Mouse (Mus musculus) CH12.LX (cell line): ENCODE measurements around the gene Tollip. TPM values are rescaled to one million over a fixed set of nuclear protein-coding genes. Genes with fewer than 3 reads are reported as not detected.

ENCODE experiments used
- DNase-seq: peaks from one replicate; pipeline ENCODE4 v3.0.0-alpha.2; 2013; ENCODE audit errors: extremely low read depth
- H3K27ac ChIP-seq: 2 replicates; pipeline ENCODE4 v1.5.1; 2012; ENCODE audit warnings: low read depth, mild to moderate bottlenecking, control low read depth, moderate library complexity; ENCODE audit not compliant: insufficient read depth
- H3K27me3 ChIP-seq: replicated peaks from 2 replicates; pipeline ENCODE3; 2012; ENCODE audit warnings: inconsistent platforms
- H3K36me3 ChIP-seq, 2 experiments: replicated peaks in 1 of 2; 2 replicates each; pipeline versions ENCODE3 to v1.6.1; 2012; ENCODE audit warnings: inconsistent platforms in 1 of 2, low read length in 1 of 2, mild to moderate bottlenecking in 1 of 2, mixed read lengths in 1 of 2, moderate library complexity in 1 of 2; ENCODE audit not compliant: control insufficient read depth in 1 of 2, insufficient read depth in 1 of 2
- H3K4me1 ChIP-seq, 2 experiments: 2 replicates each; pipeline ENCODE4 v1.6.1; 2012; ENCODE audit warnings: inconsistent platforms in 1 of 2, moderate library complexity in 1 of 2; ENCODE audit not compliant: insufficient read depth in 2 of 2, control insufficient read depth in 1 of 2
- H3K4me2 ChIP-seq: 2 replicates; pipeline ENCODE4 v1.6.1; 2012; ENCODE audit warnings: low read depth, mild to moderate bottlenecking, control low read depth; ENCODE audit not compliant: poor library complexity, insufficient read depth, severe bottlenecking
- H3K4me3 ChIP-seq, 3 experiments: fragments of 150-350 bp in 1 of 3; sonication (generic) in 1 of 3; replicated peaks in 1 of 3; 2 replicates each; pipeline versions ENCODE3 to v1.5.1; 2011 to 2012; ENCODE audit warnings: low read depth in 2 of 3, low read length in 2 of 3, mild to moderate bottlenecking in 2 of 3, moderate library complexity in 2 of 3, control low read depth in 1 of 3, improper control_type of control experiment in 1 of 3, inconsistent platforms in 1 of 3, mixed read lengths in 1 of 3; ENCODE audit not compliant: poor library complexity in 1 of 3
- H3K79me2 ChIP-seq: replicated peaks from 2 replicates; pipeline ENCODE4 v1.6.1; 2012; ENCODE audit warnings: mild to moderate bottlenecking, moderate library complexity; ENCODE audit not compliant: control insufficient read depth, poor library complexity, insufficient read depth, severe bottlenecking; ENCODE audit errors: extremely low read depth
- H3K9ac ChIP-seq: 2 replicates; pipeline ENCODE4 v1.6.1; 2012; ENCODE audit warnings: low read depth, mild to moderate bottlenecking, control low read depth, moderate library complexity; ENCODE audit not compliant: insufficient read depth
- H3K9me3 ChIP-seq: replicated peaks from 2 replicates; pipeline ENCODE3; 2012; ENCODE audit warnings: low read length, inconsistent platforms, mixed read lengths
- CHD1 ChIP-seq: IDR thresholded peaks from 2 replicates; pipeline ENCODE4 v1.6.1; 2012; ENCODE audit warnings: low read depth, low read length, improper control_type of control experiment, inconsistent platforms
- CTCF ChIP-seq, 2 experiments: IDR thresholded peaks in 1 of 2; conservative IDR thresholded peaks in 1 of 2; 2 replicates each; pipeline ENCODE4 v1.5.1; 2011 to 2012; ENCODE audit warnings: low read depth in 2 of 2, low read length in 2 of 2, improper control_type of control experiment in 1 of 2, inconsistent platforms in 1 of 2, mild to moderate bottlenecking in 1 of 2, moderate library complexity in 1 of 2
- ELF1 ChIP-seq: IDR thresholded peaks from 2 replicates; pipeline ENCODE4 v1.6.1; 2014; ENCODE audit warnings: low read depth, mild to moderate bottlenecking, inconsistent platforms, low read length, improper control_type of control experiment
- ETS1 ChIP-seq: conservative IDR thresholded peaks from 2 replicates; pipeline ENCODE4 v1.6.1; 2012; ENCODE audit warnings: low read depth, mild to moderate bottlenecking, inconsistent platforms, low read length, improper control_type of control experiment, moderate library complexity
- GABPA ChIP-seq: IDR thresholded peaks from 2 replicates; pipeline ENCODE4 v1.6.1; 2012; ENCODE audit warnings: low read depth, low read length, improper control_type of control experiment, inconsistent platforms; ENCODE audit not compliant: insufficient replicate concordance
- HCFC1 ChIP-seq: IDR thresholded peaks from 2 replicates; pipeline ENCODE4 v1.6.1; 2012; ENCODE audit warnings: low read depth, mild to moderate bottlenecking, inconsistent platforms, low read length, improper control_type of control experiment
- JUND ChIP-seq: conservative IDR thresholded peaks from 2 replicates; pipeline ENCODE4 v1.6.1; 2011; ENCODE audit warnings: low read depth, low read length, improper control_type of control experiment
- MEF2A ChIP-seq: IDR thresholded peaks from 2 replicates; pipeline ENCODE4 v1.6.1; 2014; ENCODE audit warnings: low read depth, mild to moderate bottlenecking, inconsistent platforms, low read length, improper control_type of control experiment, borderline replicate concordance
- PAX5 ChIP-seq: IDR thresholded peaks from 2 replicates; pipeline ENCODE4 v1.6.1; 2012; ENCODE audit warnings: low read length, inconsistent platforms, mixed read lengths
- UBTF ChIP-seq: IDR thresholded peaks from 2 replicates; pipeline ENCODE4 v1.6.1; 2012; ENCODE audit warnings: low read depth, mild to moderate bottlenecking, inconsistent platforms, low read length, improper control_type of control experiment, moderate library complexity
- ZC3H11A ChIP-seq: IDR thresholded peaks from 2 replicates; pipeline ENCODE4 v1.6.1; 2012; ENCODE audit warnings: low read depth, mild to moderate bottlenecking, inconsistent platforms, low read length, improper control_type of control experiment
- ZKSCAN1 ChIP-seq: IDR thresholded peaks from 2 replicates; pipeline ENCODE4 v1.6.1; 2012; ENCODE audit warnings: low read depth, inconsistent platforms, low read length, improper control_type of control experiment, borderline replicate concordance
- dilution Hi-C: fragments of 300-500 bp; cut with MboI; formaldehyde crosslinking; loops from 2 replicates; pipeline ENCODE4 v1.14.3; 2020; ENCODE audit warnings: low sequenced_read_pairs; ENCODE audit not compliant: extremely low pct_unique_long_range_greater_than_20kb, extremely low pct_ligation_motif_present
- in situ Hi-C: fragments of 300-500 bp; cut with MboI; formaldehyde crosslinking; loops from 3 replicates; pipeline ENCODE4 v1.14.3; 2019; ENCODE audit warnings: low sequenced_read_pairs, low pct_ligation_motif_present, low pct_unique_long_range_greater_than_20kb, mixed read lengths
- polyA plus RNA-seq: library from polyadenylated mRNA; unstranded; fragments of >175 nt; gene quantifications from 2 replicates; pipeline ENCODE4 v1.2.1, GENCODE M21; 2012; ENCODE audit warnings: low read depth; ENCODE audit not compliant: insufficient read length
- total RNA-seq, 2 experiments: library from RNA; depleted of rRNA; stranded (reverse); fragments of 300-350 nt in 1 of 2; fragments of >200 nt in 1 of 2; gene quantifications; 2 replicates each; pipeline ENCODE4 v1.2.3; 2012 to 2014

Gene Tollip
- total and polyA plus RNA-seq, 3 experiments = 18.8 to 29.6 (median 22.8) TPM

DNA sequence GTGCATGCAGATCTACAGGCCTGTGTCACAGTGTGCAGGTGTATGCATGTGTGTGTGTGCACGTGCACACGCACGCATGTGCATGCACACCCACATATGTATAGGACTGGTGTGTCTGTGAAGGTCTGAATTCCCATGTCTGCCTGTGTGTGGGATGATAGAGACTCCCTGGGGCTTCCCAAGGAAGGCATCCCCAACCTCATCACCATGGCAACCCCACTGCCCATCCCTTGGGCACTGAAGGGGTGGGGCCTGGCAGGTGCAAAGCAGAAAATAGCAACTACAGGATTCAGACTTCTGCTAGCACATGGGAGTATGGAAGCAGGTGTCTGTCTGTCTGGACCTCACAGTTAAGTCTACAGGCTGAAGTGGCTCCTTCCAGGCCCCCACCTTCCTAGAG lies 44.2 kb upstream of the Tollip start:
- dilution Hi-C loops = no loop called here
- H3K79me2 ChIP-seq = no peaks in the 10 kb centered on the region
- no peak overlapping the region for H3K4me2 ChIP-seq
- TF ChIP-seq PAX5 (no peak), ELF1 (no peak), GABPA (no peak), JUND (no peak), ZC3H11A (no peak), CTCF (conservative IDR thresholded peaks at IDR 0.05 in 1 of 2, IDR thresholded peaks at IDR 0.05 in 1 of 2; ENCODE audit: low read depth in 2 of 2, low read length in 2 of 2) (no peak), HCFC1 (no peak), UBTF (no peak), MEF2A (no peak), CHD1 (no peak), ETS1 (no peak)
- H3K4me3 ChIP-seq = no peak overlapping the region
- peaks cover 87% of the 10 kb centered on the region for H3K27me3 ChIP-seq
- H3K4me1 ChIP-seq = no peaks in the 10 kb centered on the region
- H3K9ac ChIP-seq = no peak overlapping the region
- no peak overlapping the region for H3K27ac ChIP-seq
- H3K36me3 ChIP-seq = no peaks in the 10 kb centered on the region
- H3K9me3 ChIP-seq = no peaks in the 10 kb centered on the region
- no peak for DNase-seq
- in situ Hi-C loops = no loop called here

DNA sequence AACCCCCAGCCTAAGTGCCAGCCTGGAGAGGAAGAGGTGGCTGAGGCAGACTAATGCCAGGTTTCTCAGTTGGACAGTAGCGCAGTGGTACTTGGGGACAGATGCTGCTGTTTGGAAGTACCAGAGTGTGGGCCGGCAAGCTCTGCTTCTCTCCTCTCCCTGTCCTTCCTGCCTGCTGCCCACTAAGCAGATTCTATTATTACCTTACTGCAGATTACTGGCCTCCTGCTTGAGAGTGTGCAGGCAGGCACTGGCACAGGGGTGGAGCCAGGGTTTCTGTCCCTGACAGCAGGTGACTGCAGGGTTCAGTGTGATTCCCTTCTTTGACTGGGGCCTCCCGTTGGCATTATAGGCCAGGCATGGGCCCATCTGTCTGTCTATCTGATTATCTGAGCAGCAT lies 43.2 kb upstream of the Tollip start:
- no peak overlapping the region for H3K4me3 ChIP-seq
- dilution Hi-C loops (no loop called here), in situ Hi-C loops (no loop called here)
- H3K9me3 ChIP-seq = no peaks in the 10 kb centered on the region
- no peak overlapping the region for H3K4me2 ChIP-seq
- H3K79me2 ChIP-seq = no peaks in the 10 kb centered on the region
- H3K27me3 ChIP-seq = peaks cover 87% of the 10 kb centered on the region
- H3K36me3 ChIP-seq = no peaks in the 10 kb centered on the region
- no peaks in the 10 kb centered on the region for H3K4me1 ChIP-seq
- no peak overlapping the region for H3K9ac ChIP-seq
- no peak for TF ChIP-seq ZKSCAN1
- H3K27ac ChIP-seq = no peak overlapping the region
- no peak for DNase-seq

DNA sequence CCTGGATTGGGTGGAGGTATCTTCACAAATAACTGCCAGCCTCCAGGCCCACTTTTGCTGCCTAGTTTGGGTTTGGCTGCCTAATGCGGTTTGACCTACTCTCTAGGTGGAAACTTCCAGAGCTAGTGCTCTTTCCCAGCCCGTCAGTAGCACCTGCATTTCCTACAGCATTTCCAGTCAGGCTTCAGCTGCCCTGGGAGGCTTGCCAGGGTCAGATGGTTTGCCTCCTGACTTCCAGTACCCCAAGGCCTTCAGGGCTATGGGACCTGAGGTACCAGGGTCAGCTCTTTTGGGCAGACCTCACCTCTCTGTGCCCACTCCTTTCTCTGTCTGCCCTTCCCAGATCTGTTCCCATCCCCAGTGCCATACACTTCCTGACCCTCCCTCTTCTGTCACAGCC lies 42.6 kb upstream of the Tollip start:
- Histone ChIP-seq H3K36me3 (no peaks in the 10 kb centered on the region), H3K79me2 (no peaks in the 10 kb centered on the region), H3K4me2 (no peak overlapping the region), H3K27ac (no peak overlapping the region), H3K27me3 (peaks cover 87% of the 10 kb centered on the region), H3K9me3 (no peaks in the 10 kb centered on the region), H3K4me3 (no peak overlapping the region), H3K4me1 (no peaks in the 10 kb centered on the region), H3K9ac (no peak overlapping the region)
- no peak for TF ChIP-seq GABPA
- TF ChIP-seq CHD1 = no peak
- in situ Hi-C loops (no loop called here), dilution Hi-C loops (no loop called here)
- DNase-seq = no peak
